Mouse (Mus musculus) adrenal gland, adult (tissue): ENCODE data around the gene Uhrf1bp1l.

Experiments used
- DNase-seq, 2 experiments: peaks; one replicate each; pipeline ENCODE4 v3.0.0; 2022 to 2023; ENCODE audit warnings: low spot score in 1 of 2; ENCODE audit not compliant: inconsistent age in 2 of 2

Uhrf1bp1l gene

GRCm38 (mm10) chr10:89833166-89833565 is 88.4 kb downstream of the Uhrf1bp1l start:
- peak in 1 of 2 experiments; percentile 41 for DNase-seq

DNA sequence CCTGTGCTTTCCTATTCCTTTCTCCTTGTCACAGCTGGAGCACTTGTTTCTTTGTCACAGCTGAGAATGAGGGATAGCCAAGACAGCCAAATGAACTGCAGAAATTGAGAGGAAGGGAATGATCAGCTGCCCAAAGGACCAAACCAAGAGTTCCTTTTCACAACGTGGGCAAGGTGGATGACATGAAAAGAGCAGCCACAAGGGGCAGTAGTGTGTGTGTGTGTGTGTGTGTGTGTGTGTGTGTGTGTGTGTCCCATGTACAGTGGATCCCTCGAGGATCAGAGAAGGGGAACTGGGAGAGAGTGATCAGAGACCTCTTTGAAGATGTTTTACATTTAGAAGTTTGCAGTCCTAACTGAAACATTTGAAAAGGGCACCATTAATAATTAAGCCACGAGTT is 92.7 kb downstream of the Uhrf1bp1l start:
- no peak for DNase-seq

GRCm38 (mm10) chr10:89838834-89839233 is 94.0 kb downstream of the Uhrf1bp1l start:
- no peak for DNase-seq

- DNase-seq: no peak
These were observed 106.2 kb downstream of the Uhrf1bp1l start for GRCm38 (mm10) chr10:89850951-89851350.

DNA sequence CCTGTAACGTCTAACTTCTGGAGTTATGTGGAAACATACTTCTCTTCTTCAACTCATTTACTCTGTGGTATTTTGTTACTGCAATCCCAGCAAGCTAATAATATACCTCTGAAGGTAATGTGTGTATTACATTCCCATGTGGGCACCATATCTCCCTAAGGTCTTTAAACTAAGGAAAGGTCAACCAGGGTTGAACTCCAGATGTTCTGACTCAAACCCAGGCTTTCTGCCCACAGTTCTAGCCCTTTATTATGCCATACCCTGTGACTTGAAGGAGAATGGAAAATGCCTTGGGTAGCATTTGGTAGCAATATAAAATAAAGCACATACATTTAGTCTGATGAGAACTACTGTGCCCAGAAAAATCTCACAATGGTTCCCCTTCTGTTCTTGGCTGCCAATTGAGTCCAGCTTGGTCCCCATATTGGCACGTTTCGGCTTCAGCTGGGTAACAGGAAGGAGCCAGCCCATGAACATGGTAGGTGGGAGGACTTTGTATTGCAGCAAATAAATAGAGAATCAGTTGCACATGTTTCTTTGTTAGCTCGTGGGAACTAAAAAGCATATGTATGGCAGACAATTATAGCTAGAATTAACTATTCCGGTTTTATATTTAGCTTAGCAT is 110.6 kb downstream of the Uhrf1bp1l start:
- DNase-seq: no peak

DNA sequence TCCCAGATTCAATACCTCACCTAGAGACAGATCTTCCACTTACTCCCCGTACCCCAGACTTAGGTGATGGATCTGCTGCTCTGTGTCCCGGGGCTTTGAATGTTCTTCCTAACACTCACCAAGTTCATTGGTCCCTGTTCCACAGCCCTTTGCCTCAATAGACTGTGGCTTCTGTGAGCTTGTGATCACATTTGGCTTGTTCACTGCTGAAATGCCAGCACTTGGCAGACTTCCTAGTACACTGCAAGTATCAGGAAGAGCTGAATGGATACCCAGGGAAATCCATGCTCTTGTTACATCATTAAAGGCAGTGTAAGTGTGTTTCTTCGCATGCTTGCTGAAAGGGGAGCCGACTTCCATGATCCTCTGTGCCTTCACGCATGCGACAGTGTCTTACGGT is 111.5 kb downstream of the Uhrf1bp1l start:
- peak in 1 of 2 experiments; percentile 27 for DNase-seq

- no peak for DNase-seq
These were observed 123.4 kb downstream of the Uhrf1bp1l start for GRCm38 (mm10) chr10:89868211-89868610.

- DNase-seq: no peak
These were observed 124.0 kb downstream of the Uhrf1bp1l start for GRCm38 (mm10) chr10:89868836-89869235.
